Mouse (Mus musculus): ENCODE results near the gene Sla2.
"Not testable (repeated sequence)": the region's sequence is repeated elsewhere in the genome, so short reads cannot be mapped to it uniquely, and the experiment has no call there.

Sla2 gene

GRCm38 (mm10) chr2:156839319-156840191 lies 47.4 kb downstream of the Sla2 start, which contains the start of gene Tgif2:
Tgif2 (plus strand) TSS chr2:156840007.
- DNase-seq (ENCODE audit: low read depth): peak; percentile 80

DNA sequence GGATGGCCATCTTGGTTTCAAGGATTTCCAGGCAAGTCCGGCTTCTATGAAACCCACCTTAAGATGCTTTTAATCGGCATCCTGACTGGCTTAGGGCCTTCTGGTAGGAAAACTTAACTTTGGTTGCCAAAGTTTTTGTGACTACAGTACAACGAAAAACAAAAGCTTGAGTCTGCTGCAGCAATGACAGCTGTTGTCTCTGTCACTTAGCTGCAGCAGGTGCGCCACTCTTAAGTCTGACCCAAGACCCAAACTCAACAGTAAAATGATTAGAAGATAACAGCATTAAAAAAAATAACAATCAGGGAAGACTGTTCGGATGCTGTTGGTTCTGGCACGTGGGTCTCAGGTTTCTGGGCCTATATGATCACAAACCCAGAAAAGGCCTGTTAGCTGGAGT lies 48.2 kb downstream of the Sla2 start:
- no peak for DNase-seq (ENCODE audit: low read depth)

GRCm38 (mm10) chr2:156834336-156834735 lies 52.7 kb downstream of the Sla2 start:
- DNase-seq (ENCODE audit: low read depth): no peak

GRCm38 (mm10) chr2:156825128-156825527 lies 61.9 kb downstream of the Sla2 start:
- not testable (repeated sequence) for DNase-seq (ENCODE audit: low read depth)

All from 416B (cell line).